Mouse (Mus musculus): ENCODE results near the gene Dus1l. TPM values are rescaled to one million over a fixed set of nuclear protein-coding genes. Genes with fewer than 3 reads are reported as not detected.
A peak's percentile ranks its signal among the peaks of the same experiment; 100 is the strongest.

Gene Dus1l
- polyA plus RNA-seq, 1 experiment, result 51.1 TPM

GRCm38 (mm10) chr11:120817358-120817757, 21.2 kb upstream of the Dus1l start:
- H3K27me3 ChIP-seq (ENCODE audit: control insufficient read depth, insufficient read depth, low read length), result no peaks in the 10 kb centered on the region
- H3K36me3 ChIP-seq (ENCODE audit: control insufficient read depth, insufficient read depth, low read length), result no peaks in the 10 kb centered on the region; the same call in none of the 2 replicates
- H3K4me1 ChIP-seq (ENCODE audit: control insufficient read depth, insufficient read depth, low read length), result no peaks in the 10 kb centered on the region; the same call in 1 of the 2 replicates
- TF ChIP-seq POLR2A (IDR thresholded peaks at IDR 0.05; ENCODE audit: control insufficient read depth, low read depth, low read length) (no peak), CTCF (IDR thresholded peaks at IDR 0.05; ENCODE audit: control insufficient read depth, insufficient read depth, insufficient replicate concordance, low read depth, low read length) (no peak)
- no peak overlapping the region for H3K4me3 ChIP-seq (ENCODE audit: control insufficient read depth, low read depth, low read length)
- no peak overlapping the region for H3K27ac ChIP-seq (ENCODE audit: control insufficient read depth, insufficient read depth, low read depth, low read length)

- Histone ChIP-seq H3K27me3 (ENCODE audit: control insufficient read depth, insufficient read depth, low read length) (no peaks in the 10 kb centered on the region), H3K4me3 (ENCODE audit: control insufficient read depth, low read depth, low read length) (no peak overlapping the region), H3K27ac (ENCODE audit: control insufficient read depth, insufficient read depth, low read depth, low read length) (no peak overlapping the region), H3K4me1 (ENCODE audit: control insufficient read depth, insufficient read depth, low read length) (no peaks in the 10 kb centered on the region), H3K36me3 (ENCODE audit: control insufficient read depth, insufficient read depth, low read length) (no peaks in the 10 kb centered on the region; the same call in 1 of the 2 replicates)
- TF ChIP-seq CTCF (IDR thresholded peaks at IDR 0.05; ENCODE audit: control insufficient read depth, insufficient read depth, insufficient replicate concordance, low read depth, low read length) (no peak), POLR2A (IDR thresholded peaks at IDR 0.05; ENCODE audit: control insufficient read depth, low read depth, low read length) (no peak)
Measured at GRCm38 (mm10) chr11:120812068-120812467, 15.9 kb upstream of the Dus1l start.

GRCm38 (mm10) chr11:120808010-120808409, 11.8 kb upstream of the Dus1l start:
- H3K36me3 ChIP-seq (ENCODE audit: control insufficient read depth, insufficient read depth, low read length), result no peaks in the 10 kb centered on the region
- no peaks in the 10 kb centered on the region for H3K4me1 ChIP-seq (ENCODE audit: control insufficient read depth, insufficient read depth, low read length)
- no peaks in the 10 kb centered on the region for H3K27me3 ChIP-seq (ENCODE audit: control insufficient read depth, insufficient read depth, low read length)
- H3K4me3 ChIP-seq (ENCODE audit: control insufficient read depth, low read depth, low read length), result no peak overlapping the region
- no peak for TF ChIP-seq CTCF (IDR thresholded peaks at IDR 0.05; ENCODE audit: control insufficient read depth, insufficient read depth, insufficient replicate concordance, low read depth, low read length)
- no peak for TF ChIP-seq POLR2A (IDR thresholded peaks at IDR 0.05; ENCODE audit: control insufficient read depth, low read depth, low read length)
- no peak overlapping the region for H3K27ac ChIP-seq (ENCODE audit: control insufficient read depth, insufficient read depth, low read depth, low read length)

GRCm38 (mm10) chr11:120805375-120806298, 9.4 kb upstream of the Dus1l start:
- H3K36me3 ChIP-seq (ENCODE audit: control insufficient read depth, insufficient read depth, low read length), result no peaks in the 10 kb centered on the region
- no peaks in the 10 kb centered on the region for H3K27me3 ChIP-seq (ENCODE audit: control insufficient read depth, insufficient read depth, low read length)
- TF ChIP-seq POLR2A (IDR thresholded peaks at IDR 0.05; ENCODE audit: control insufficient read depth, low read depth, low read length) (no peak), CTCF (IDR thresholded peaks at IDR 0.05; ENCODE audit: control insufficient read depth, insufficient read depth, insufficient replicate concordance, low read depth, low read length) (no peak)
- H3K4me1 ChIP-seq (ENCODE audit: control insufficient read depth, insufficient read depth, low read length), result no peaks in the 10 kb centered on the region
- H3K27ac ChIP-seq (ENCODE audit: control insufficient read depth, insufficient read depth, low read depth, low read length), result no peak overlapping the region
- no peak overlapping the region for H3K4me3 ChIP-seq (ENCODE audit: control insufficient read depth, low read depth, low read length)

- TF ChIP-seq CTCF (IDR thresholded peaks at IDR 0.05; ENCODE audit: control insufficient read depth, insufficient read depth, insufficient replicate concordance, low read depth, low read length) (no peak), POLR2A (IDR thresholded peaks at IDR 0.05; ENCODE audit: control insufficient read depth, low read depth, low read length) (no peak)
- H3K36me3 ChIP-seq (ENCODE audit: control insufficient read depth, insufficient read depth, low read length), result no peaks in the 10 kb centered on the region
- H3K27ac ChIP-seq (ENCODE audit: control insufficient read depth, insufficient read depth, low read depth, low read length), result no peak overlapping the region
Measured at GRCm38 (mm10) chr11:120804769-120805168, 8.6 kb upstream of the Dus1l start.

GRCm38 (mm10) chr11:120804274-120804673, 8.1 kb upstream of the Dus1l start:
- no peak for TF ChIP-seq POLR2A (IDR thresholded peaks at IDR 0.05; ENCODE audit: control insufficient read depth, low read depth, low read length)
- TF ChIP-seq CTCF (IDR thresholded peaks at IDR 0.05; ENCODE audit: control insufficient read depth, insufficient read depth, insufficient replicate concordance, low read depth, low read length), result no peak
- H3K4me3 ChIP-seq (ENCODE audit: control insufficient read depth, low read depth, low read length), result no peak overlapping the region
- H3K27me3 ChIP-seq (ENCODE audit: control insufficient read depth, insufficient read depth, low read length), result no peaks in the 10 kb centered on the region
- H3K4me1 ChIP-seq (ENCODE audit: control insufficient read depth, insufficient read depth, low read length), result peaks cover 2% of the 10 kb centered on the region; the same call in 1 of the 2 replicates
- no peaks in the 10 kb centered on the region for H3K36me3 ChIP-seq (ENCODE audit: control insufficient read depth, insufficient read depth, low read length)
- no peak overlapping the region for H3K27ac ChIP-seq (ENCODE audit: control insufficient read depth, insufficient read depth, low read depth, low read length)

More at GRCm38 (mm10) chr11:120804769-120805168, 8.6 kb upstream of the Dus1l start:
- H3K27me3 ChIP-seq (ENCODE audit: control insufficient read depth, insufficient read depth, low read length), result no peaks in the 10 kb centered on the region
- H3K4me3 ChIP-seq (ENCODE audit: control insufficient read depth, low read depth, low read length), result no peak overlapping the region
- peaks cover 2% of the 10 kb centered on the region; the same call in 1 of the 2 replicates for H3K4me1 ChIP-seq (ENCODE audit: control insufficient read depth, insufficient read depth, low read length)

- H3K36me3 ChIP-seq (ENCODE audit: control insufficient read depth, insufficient read depth, low read length), result no peaks in the 10 kb centered on the region
- H3K27ac ChIP-seq (ENCODE audit: control insufficient read depth, insufficient read depth, low read depth, low read length), result peak overlapping the region; percentile 62
Measured at GRCm38 (mm10) chr11:120800061-120800904, 4.1 kb upstream of the Dus1l start.

More at GRCm38 (mm10) chr11:120800061-120800904, 4.1 kb upstream of the Dus1l start:
- no peak for TF ChIP-seq POLR2A (IDR thresholded peaks at IDR 0.05; ENCODE audit: control insufficient read depth, low read depth, low read length)
- TF ChIP-seq CTCF (IDR thresholded peaks at IDR 0.05; ENCODE audit: control insufficient read depth, insufficient read depth, insufficient replicate concordance, low read depth, low read length), result peak; percentile 88
- Histone ChIP-seq H3K4me1 (ENCODE audit: control insufficient read depth, insufficient read depth, low read length) (peaks cover 5% of the 10 kb centered on the region), H3K27me3 (ENCODE audit: control insufficient read depth, insufficient read depth, low read length) (no peaks in the 10 kb centered on the region), H3K4me3 (ENCODE audit: control insufficient read depth, low read depth, low read length) (no peak overlapping the region)
